Mouse (Mus musculus): ENCODE results near the gene Lztfl1.
"Not testable (repeated sequence)": the region's sequence is repeated elsewhere in the genome, so short reads cannot be mapped to it uniquely, and the experiment has no call there.

Lztfl1 gene

DNA sequence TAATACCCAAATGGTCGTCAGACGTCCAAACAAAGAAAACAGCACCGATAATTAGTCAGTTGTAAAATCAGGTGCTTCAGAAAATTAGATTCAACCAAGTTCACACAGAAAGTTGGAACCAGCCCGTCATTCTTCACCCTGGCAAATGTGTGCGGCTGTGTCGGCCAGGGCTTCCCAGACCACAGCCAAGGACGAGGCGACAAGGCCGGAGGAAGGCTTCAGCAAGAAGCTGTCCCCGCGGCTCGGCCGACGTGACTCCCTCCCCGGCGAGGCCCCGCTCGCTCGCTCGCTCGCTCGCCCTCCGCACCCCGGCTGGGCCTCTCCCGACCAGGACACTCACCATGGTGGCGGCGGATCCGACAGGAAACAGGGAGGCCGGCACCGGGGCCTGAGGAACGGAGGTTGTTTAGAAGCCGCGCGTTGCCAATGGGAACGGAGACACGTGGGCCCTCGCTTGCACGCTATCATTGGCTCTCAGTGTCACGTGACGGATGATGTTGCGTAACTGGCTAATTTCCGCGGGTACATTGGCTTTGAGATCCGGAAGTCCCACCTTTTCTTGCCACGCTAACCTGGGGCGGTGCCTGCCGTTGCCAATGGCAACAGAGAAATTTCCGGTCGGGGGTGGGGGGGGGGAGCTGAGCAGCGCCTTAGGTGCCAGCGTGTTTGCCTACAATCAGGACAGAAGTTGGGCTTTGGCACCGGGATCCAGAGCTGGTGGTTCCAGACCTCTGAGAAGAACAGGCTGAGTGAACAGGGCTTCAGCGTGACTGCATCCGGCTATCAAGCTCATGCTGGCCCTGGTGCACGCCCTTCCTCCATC is at the start of gene Lztfl1:
Gene Lztfl1, minus strand, starts transcription at position 512 of the 823 bp plus-strand sequence.
- DNase-seq (ENCODE audit: low read depth): peak; percentile 99

DNA sequence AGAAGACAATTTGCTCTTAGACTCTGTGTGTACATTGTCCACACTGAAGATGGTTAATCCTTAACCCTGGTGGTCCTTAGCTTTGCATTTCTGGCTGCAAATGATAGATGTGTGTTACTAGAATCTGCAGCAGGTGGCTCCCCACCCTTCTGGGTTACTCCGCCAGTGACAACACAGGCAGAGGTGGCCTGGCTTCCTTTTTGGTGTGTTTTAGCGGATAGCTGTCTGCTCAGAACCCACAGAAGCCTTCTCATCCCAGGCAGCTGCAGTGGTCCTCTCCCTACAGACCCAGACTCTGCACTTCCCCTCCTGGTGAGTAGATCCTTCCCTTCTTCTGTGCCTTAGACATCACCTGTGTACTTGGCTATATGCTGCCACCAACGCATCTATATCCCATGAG is 49.5 kb upstream of the Lztfl1 start:
- no peak for DNase-seq (ENCODE audit: low read depth)

DNA sequence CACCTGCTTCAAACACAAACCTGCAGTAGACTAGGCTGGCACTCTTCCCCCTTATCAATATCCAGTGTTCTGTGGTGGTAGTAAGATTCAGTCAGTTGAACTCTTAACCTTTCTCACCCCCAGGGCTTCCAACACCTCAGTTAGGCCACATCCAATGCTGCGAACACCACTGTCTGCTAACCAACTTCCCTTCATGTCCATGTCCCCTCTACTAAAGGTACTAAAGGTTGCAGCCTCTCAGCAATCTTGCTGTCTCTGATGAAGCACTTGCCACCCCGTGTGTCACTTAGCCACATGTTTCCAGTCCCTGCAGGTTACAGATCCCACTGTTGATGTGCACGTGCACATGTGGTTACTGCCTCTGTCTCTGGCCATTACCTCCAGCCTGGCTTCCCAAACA is 46.3 kb upstream of the Lztfl1 start:
- DNase-seq (ENCODE audit: low read depth): no peak

DNA sequence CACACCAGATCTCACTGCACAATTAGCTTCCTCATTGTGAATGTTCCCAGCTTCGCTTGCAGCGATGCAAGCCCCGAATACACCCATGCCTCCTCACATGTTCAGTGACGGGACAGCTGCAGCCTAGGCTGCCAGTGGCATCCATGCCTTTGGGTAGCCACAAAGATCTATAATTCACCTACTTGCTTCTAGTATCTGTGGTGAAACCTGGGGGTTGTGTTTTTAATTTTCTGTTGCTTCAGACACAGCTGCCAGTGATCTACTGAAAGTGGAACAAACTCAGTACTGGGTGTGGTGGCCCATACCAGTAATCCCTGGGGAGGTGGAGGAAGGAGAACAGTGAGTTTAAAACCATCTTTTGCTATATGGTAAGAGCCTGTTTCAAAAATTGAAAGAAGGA is 45.4 kb upstream of the Lztfl1 start:
- DNase-seq (ENCODE audit: low read depth): peak; percentile 19

DNA sequence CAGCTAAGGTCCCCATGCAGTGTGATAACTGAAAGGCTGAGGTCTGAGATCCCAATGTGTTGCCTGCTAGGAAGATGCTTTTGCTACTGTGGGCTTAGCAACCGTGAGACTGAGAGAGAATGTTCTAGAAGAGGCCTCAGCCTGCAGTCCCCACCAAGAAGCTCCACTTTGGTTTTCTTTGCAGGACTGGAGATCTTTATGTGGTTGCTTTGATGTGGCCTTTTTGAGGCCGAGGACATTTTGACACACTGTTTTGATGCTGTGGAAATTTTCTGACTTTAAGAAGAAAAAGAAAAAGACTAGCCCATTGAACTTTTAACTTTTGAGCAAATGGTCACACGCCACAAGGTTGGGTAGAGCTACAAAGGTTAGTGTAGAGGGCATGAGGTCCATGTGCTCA is 43.3 kb upstream of the Lztfl1 start:
- no peak for DNase-seq (ENCODE audit: low read depth)

DNA sequence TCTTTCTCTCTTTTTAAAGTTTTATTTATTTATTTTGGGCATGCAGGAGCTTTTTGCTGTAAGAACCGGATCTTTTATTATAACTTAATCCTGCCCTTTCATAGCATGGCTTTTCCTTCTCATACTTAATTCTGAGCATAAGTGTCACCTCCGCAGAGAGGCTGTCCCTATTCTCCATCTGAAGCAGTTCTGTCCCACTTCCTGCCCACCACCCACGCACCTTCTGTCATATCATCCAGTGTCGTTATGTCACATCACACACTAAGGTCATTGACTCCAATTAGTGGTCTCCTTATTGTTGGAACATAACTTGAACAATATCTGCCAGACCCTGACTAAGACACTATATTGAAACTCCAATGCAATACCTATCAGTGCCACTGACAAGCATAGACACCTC is 41.1 kb upstream of the Lztfl1 start:
- no peak for DNase-seq (ENCODE audit: low read depth)

DNA sequence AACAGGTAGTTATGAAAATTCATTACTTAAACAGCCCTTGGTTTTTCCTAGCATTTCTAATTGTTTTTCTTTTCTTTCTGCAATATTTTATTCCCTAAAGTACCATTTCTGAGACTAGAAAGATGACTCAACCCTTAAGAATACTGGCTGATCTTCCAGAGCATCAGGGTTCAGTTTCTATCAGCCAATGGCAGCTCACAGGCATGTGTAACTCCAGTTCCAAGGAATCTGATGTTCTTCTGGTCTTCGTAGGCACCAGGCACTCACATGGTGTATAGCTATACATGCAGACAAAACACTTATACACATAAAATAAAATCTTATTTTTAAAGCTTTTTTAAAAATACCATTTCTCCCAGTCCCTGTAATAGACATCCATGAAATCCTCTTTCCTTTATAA is 40.7 kb upstream of the Lztfl1 start:
- peak; percentile 55 for DNase-seq (ENCODE audit: low read depth)

DNA sequence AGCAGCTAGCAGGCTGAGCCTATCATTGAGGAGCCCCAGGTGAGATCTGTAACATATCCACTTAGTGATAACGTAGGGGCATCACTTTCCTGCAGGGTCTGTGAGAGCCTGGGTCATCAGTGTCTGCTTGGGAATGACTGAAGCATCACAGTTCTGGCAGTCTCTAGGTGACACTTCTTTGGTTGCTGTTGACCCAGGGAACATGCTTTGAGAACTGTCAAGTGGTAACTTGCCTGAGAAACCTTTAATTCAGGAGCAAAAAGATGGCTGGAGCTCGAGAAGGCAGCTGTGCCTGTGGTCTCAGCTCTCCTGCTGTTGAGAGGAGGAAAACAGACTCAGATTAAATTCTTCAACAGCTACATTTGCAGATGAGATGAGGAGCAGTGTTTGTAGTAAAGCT is 39.8 kb upstream of the Lztfl1 start:
- no peak for DNase-seq (ENCODE audit: low read depth)

DNA sequence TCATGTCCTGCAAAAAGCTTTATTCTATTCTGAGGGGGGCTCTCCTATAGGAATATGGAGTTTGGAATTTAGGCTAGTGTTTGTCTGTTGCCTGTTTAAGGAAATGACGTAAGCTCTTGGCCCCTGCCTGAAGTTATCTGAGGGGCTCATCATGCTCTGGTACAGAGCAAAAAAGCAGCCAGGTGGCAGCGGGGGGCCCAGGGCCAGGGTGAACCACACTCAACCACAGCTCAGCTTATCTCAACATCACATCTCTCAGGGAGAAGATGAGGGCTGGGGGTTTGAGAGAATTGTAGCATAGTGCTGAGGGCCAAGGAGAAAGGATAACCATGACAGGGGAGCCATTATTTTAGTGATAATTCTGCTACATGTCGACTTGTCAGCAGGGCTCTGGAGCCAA is 39.3 kb upstream of the Lztfl1 start:
- no peak for DNase-seq (ENCODE audit: low read depth)

DNA sequence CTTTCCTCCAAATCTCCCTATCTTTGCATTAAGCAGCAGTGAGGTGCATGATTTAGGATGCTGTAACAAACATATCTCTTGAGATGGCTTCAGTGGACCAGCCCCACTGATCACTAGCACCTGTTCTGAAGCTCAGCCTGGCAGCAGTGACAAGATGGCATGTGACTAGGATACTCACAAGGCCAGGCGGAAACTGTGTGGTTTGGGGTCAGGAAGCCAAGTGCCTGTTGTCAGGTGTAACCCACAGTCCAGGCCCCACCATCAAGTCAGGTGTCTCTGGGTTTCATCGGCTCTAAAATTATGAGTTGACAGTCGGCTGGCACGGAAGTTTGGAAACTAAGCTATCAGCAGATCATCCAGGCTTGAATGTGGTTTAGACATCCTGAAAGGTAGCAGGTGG is 36.8 kb upstream of the Lztfl1 start:
- no peak for DNase-seq (ENCODE audit: low read depth)

DNA sequence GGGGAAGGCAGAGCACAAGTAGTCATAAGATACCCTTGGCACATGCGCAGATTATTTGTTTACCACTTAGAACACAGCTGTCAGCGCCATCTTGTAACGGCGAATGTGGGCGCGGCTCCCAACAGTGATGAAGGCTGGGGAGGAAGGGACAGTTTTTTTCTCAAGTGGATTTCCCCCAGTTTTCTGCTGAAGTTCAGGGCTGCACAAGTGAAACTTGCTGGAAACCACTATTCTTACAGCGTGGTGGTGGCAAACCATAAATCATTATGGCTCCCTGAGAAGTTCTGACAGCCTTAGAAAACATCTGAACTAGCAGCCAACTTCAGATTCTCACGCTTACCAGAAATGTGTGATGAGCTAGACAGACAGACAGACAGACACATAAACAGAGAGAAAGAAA is 32.2 kb upstream of the Lztfl1 start:
- DNase-seq (ENCODE audit: low read depth): not testable (repeated sequence)

DNA sequence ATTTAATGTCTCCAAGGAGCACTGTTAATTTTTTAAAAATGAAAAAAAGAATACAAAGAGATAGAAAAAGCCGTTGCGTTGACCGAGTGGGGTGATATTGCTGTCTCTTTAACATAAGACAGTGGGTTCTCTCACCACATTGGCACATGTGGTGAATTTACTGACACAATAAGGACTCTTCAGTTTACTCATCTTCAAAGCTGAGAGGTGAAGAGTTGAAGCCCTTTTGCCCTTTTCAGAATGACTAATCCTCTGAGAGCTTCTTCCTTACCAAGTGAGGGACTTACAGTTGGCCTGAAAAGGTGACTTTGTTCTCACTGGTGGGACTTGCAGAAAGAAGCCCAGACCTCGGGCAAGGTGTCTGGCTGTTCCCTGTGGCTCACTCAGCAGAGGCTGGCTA is 23.3 kb upstream of the Lztfl1 start:
- no peak for DNase-seq (ENCODE audit: low read depth)

DNA sequence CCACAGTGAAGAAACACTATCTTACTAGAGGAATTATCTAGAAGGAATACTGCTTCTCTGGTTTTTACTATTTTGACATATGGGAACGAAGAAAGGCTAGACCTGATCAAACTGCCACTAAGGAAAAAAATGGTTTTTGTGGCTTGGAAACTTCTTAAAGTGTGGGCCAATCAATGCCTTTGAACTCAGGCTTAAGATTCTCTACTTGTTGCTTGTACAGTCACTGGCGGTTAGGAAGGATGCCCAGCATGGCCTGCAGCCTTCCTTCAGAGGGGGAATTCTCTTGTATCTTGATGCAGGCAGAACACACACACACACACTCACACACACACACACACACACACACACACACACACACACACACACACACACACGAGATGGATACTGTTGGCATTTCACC is 16.6 kb upstream of the Lztfl1 start:
- no peak for DNase-seq (ENCODE audit: low read depth)

DNA sequence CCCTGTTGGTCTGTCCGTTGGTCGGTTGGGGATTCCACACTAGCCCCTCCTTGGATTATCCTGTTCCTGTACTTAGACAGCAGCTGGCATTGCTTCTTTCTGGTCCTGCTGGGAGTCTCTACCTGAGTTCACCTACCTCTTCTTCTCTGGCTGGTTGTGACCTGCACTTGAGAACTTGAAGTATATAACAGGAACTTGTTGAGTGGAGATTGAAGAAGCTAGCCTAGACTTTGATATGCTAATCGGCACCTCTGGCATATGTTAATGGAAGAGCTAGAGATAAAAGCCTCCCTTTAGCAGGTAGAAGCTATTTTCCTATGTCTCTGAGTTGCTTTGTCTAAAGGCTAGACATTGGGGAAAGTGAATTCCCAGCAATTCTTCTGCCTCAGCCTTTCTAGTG is 13.8 kb upstream of the Lztfl1 start:
- no peak for DNase-seq (ENCODE audit: low read depth)

DNA sequence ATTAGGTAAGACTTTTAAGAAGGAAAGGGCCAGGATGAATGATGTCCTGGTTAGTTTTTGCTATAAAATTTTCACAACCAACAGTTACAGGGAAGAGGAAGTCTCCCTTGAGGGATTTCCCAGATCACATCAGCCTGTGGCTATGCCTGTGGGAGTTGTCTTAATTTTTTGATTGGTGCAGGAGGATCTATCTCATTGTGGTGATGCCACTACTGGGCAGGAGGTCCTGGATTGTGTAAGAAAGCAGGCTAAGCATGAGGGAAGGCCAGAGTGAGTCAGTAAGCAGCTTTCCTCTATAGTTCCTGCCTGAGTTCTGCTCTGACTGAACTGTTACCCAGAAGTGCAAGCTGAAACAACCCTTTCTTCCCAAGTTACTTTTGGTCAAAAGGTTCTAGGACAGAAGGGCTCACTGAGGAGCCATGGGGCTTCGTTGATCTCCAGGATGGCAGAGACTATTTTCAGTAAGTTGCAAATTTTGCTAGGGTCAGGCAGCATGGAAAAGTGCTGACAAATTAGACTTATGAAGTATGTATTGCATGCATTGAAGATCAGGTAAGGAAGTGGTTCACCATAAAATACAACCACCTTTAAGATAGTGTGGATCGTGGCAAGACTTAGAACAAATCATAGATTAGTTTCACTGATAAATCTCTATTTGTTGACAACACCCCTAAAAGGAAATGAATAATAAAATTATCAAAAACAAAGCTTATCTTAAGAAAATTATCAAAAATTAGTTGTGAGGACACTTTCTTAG is 5.4 kb upstream of the Lztfl1 start:
- peak; percentile 14 for DNase-seq (ENCODE audit: low read depth)

DNA sequence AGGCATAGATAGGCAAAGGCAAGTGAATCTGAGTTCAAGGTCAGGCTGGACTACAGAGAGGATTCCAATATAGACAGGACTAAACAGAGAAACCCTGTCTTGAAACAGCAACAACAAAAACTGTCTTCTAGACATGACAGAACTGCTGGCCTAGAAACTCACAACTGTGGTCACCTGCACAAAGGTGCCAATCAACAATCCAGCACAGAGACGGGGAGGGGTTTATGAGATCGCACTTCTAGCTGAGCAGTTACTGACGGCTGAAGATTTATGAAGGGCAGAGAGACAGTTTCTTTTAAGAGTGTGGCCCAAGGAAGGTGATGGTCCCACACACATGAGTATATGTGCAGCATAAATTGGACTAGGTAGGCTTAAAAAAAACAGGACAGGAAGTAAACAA is 1.2 kb downstream of the Lztfl1 start:
- DNase-seq (ENCODE audit: low read depth): no peak

DNA sequence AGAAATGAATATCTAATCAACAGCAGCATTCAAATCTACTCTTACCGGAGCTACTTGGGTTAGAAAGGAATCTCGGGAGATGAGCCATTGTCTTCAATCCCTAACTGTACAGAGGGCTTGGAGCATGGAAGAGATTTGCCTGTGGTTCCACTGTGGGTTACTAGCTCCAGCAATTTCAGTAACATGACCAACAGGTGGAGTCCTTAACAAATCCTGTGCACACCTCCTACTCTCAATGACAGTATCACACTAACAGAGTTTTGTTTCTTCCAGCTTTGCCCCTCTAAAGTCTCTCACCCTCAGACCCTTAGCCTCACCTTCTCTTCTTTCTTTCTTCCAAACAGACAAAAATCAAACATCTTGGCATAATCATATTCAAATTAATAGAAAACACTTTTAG is 4.4 kb downstream of the Lztfl1 start:
- peak; percentile 24 for DNase-seq (ENCODE audit: low read depth)

DNA sequence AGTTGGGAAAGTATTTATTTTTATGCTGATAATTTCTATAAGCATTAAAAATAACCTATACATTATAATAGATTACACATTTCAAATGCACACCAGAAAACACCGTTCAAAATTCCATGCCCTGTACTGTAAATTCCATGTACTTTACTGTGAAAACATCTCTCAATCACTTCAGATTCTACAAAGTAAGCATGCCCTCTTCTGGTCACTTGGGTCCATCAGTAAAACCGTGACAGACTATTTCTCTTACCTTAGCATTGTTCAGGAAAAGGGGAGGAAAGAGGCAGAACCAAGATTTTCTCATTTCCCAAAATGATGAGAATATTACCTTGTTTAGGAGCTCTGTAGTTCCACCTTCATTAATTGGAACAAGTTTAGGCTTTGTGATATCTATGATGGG is 8.3 kb downstream of the Lztfl1 start:
- DNase-seq (ENCODE audit: low read depth): peak; percentile 17

DNA sequence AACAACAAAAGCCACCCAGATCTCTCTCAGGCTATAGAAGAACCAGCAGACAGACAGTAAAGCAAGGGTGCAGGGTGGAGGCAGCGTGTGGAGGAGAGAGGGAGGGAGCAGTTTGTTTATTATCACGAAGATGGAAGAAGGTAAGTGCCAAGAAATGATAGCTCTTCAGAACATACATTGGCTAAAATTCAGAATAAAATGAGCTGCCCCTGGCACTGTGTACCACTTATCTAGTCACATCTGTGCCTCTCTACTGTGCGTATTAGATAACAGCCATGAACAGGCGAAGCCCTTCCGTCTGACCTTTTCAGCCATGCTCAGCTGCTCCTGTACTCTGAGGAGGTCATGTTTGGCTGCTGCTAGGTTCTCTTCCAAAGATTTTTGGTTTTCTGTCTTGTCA is 15.7 kb downstream of the Lztfl1 start:
- DNase-seq (ENCODE audit: low read depth): no peak

DNA sequence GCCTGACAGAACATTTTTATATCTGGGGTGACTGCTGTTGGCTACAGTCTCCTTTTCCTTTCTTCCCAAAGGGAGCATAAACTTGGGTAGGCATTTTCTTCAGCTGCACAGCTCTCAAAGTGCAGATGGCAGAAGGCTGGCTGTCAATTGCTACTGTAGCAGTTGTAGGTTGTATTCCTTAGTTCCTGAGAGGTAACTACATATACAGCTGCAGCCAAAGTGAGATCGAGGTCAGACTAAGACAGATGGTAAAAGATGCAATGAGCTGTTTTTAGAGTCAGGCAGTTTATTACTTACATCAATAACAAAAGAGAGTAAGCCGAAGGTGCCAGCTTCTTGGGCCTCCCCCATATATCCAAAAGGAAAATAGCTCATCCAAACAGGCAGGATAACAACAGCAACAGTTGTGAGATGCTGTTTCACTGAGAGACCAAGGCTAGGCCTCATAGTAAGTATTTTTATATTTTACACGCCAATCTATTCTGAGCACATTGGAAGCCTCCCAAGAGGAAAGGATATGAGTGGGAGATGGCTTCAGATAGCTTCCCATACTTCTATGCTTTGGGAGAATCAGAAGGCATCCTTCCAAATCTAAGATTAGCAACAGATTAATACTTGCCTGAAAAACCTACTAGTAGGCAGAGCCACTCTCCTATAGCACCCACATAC is 21.7 kb downstream of the Lztfl1 start:
- DNase-seq (ENCODE audit: low read depth): no peak

DNA sequence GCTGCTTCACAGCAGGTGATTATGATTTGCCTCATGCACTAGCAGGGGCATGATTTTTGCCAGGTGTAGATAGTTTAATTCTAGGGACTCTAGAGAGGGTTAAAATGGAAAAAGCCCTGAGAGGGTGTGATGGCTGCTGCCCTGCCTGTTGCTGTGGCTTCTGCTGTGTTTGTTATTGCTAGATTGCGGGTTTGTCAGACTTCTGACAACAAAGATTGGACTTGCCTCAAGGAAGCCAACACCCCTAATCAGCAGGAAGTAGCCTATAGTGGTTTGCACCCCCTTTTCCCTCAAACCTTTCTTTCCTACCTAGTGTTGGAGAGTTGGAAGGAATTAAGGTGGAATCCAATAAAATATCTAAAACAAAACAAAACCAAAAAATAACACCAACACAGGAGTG is 29.3 kb downstream of the Lztfl1 start:
- DNase-seq (ENCODE audit: low read depth): no peak

DNA sequence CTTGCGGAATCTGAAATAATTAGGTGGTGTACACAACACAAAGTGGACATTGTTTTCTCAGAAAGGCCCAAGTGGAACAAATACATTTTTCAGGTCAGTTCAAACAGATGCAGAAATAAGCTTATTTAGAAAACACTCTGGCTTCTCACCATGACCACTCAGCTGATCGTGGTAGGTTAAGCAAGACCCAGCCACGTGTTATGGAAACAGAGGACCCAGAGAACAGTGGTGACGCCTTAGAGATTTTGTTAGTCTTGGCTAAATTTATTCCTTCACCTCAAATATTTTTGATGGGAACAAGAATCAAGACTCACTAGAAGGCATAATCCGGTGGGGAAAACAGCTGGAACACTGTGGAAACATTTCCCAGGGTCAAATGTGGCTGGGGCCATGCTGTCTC is 31.3 kb downstream of the Lztfl1 start:
- no peak for DNase-seq (ENCODE audit: low read depth)

DNA sequence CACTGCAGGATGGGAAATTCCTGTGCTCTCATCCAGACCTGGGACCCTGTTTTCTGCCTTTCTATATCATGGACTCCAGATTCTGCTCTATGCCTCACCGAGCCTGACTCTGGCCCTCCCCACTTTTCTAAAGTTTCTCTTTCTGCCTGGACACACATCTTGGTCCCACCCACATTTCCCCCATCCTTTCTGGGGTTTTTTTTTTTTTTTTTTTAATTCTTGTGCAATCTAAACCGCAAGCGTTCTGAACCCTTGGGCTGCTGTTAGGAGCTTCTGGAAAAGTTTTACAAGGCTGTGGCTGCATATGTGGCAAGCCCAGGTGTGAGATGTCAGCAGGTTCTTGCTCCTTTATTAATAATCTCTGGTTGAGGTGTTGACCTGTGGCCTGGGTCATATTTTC is 33.8 kb downstream of the Lztfl1 start:
- DNase-seq (ENCODE audit: low read depth): peak; percentile 38
